Mouse (Mus musculus): ENCODE measurements around the gene Cyth1.

The Cyth1 gene

DNA sequence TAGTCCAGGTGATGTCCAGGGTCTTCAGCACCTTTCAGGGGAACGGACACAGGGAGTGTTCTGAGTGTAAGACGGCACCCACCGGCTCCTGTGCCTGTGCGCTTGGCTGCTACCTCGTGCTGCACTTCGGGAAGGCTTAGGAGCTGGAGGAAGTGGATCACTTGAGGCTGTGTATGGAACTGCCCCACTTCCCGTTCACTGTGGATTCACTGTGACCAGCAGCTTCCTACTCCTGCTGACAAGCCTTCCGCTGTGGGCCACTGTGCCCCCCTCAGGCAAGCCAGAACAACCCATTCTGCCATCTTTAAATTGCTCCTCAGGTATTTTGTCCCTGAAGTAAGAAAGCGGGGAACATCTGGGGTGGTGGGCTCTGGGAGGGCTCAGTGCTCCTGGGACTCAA, 153.4 kb downstream of the Cyth1 start:
- no peak for DNase-seq

DNA sequence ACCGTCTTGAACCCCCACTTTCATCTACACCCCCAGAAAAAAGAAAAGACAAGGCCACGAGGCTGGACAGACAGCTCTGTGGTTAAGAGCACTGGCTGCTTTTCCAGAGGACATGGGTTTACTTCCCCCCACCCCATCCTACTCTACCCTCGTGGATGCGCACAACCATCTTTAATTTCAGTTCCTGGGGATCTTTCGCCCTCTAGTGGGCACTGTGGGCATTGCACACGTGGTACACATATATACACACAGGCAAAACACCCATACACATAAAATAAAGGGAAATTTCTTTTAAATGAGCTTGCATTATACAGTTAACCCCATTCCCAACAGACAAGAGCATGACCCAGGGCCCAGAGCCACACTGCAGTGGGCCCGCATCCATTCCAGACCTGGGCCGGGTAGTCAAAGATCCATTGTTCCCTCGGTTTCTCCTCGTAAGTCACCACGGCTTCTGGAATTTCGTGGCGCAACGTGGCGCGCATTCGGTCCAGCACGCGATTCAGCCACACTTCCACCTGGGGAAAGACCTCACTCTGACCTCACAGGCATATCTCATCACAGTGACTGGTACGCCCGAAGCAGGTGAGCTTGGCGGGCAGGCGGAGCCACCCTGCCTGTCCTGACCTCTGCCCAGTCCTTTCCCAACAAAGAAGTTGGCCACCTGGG, 157.3 kb downstream of the Cyth1 start:
- no peak for DNase-seq

DNA sequence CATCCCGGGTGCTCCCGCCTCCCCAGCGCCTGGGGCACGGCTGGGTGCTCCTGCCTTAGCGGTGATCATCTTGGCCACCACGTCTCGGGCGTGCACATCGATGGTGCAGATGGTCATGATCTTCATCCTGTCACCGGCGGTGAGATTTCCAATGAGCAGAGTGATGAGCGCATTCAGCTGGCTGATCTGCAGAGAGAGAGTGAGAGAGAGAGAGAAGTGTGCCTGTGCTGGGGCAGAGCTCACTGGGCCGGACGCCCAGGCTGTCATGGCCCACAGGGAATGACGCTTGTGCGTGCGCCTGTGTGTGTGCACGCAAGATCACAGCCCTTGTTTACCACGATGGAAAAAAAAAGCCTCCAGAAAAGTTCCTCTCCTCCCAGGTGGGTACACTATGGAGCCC, 159.5 kb downstream of the Cyth1 start:
- DNase-seq: peak; percentile 23

DNA sequence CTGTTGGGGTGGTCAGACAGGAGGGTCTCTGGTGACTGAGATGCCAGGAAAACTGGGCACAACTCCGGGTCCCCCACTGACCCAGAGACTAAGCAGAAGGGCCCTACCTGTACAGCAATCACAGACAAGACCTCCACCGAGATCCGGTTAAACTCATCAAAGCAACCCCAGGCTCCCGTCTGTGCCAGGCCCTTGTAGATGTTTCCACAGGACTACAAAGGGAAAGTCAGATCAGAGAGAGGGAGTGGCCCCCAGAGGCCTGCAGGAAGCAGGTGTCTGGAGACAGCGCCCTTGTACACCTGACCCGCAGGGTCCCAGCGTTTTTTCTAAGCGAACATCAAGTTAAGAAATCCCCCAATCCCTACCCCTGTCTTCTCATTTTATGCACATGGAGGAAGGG, 162.4 kb downstream of the Cyth1 start:
- no peak for DNase-seq

DNA sequence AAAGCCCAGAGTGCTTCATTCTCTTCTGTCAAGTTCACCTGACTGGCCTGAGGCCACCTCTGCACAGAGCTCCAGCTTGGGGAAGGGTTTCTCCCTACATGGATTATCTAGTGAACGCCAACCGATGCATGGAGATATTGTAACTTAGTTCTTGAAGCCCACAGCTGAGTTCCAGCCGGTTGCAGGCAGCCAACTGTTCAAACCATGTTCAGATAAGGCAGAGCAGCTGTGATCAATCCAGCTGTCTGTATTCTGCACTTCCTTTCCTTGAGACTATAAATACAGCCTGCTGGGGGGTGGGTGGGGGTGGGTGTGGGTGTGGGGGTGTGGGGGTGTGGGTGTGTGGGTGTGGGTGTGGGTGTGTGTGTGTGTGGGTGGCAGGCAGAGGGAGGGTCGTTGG, 163.2 kb downstream of the Cyth1 start:
- DNase-seq: no peak

DNA sequence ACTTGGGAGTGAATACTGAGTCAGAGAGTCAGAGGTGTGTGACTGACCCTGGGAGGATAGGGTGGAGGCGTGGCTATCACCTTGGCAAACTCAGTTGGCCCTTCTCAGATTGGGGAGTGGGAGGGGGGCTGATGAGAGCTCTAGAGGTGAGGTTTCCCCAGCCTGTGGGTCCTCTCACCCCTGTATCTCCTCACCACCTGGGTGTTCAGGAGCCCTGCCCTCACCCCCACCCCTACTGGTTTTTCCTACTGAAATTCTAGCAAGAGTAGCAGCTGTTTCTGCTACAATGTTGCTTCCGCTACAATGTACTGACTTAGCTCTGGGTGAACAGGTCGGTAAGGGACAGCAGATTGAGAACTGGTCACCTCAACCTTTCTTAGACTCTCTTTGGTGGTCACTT, 164.1 kb downstream of the Cyth1 start:
- no peak for DNase-seq

DNA sequence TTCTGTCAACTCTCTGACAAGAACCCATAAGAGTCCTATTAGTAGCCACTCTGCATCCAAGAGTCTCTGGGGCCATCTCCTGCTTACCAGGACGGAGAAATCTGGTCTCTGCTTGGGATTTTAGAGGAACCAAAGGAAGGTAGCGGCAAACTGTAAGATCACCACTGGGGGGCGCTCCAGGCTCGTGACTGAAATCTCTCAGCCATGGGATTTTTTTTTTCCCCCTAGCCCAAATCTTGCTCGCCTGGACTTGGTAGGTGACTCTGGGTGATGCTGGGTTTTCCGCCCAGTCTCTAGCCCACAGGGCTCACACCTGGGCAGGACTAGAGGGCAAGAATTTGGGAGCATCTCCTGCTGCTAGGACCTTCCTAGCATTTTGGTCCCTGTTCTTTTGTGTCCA, 164.6 kb downstream of the Cyth1 start:
- peak; percentile 85 for DNase-seq

DNA sequence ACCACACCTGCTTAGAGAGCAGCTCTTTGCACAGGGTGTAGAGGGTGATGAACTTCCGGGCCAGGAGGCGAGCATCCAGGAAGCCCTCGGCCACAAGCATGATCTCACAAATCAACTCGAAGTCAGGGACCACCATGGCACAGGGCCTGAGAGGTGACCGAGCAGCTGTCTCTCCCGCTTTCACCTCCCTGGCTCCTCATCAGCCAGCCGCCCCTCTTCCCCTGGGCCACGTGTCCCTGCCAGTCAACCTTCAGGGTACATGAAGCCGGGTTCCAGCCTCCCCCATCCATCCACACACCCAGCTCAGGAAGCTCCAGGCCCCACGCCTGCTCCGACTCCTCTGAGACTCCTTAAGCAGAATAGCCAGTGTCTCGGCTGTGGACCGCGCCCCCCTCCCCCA, 166.1 kb downstream of the Cyth1 start:
- DNase-seq: no peak
